Mouse (Mus musculus) liver, embryonic 14.5 days (tissue): Measurements from ENCODE around the gene 6030452D12Rik. TPM values are rescaled to one million over a fixed set of nuclear protein-coding genes. Genes with fewer than 3 reads are reported as not detected.

ENCODE experiments used
- ATAC-seq: fragments of 200-750 bp; cut with Nextera tagmentation; 2 replicates; pipeline ENCODE4 v1.8.0; 2017; ENCODE audit warnings: moderate number of reproducible peaks, mild to moderate bottlenecking, moderate library complexity; ENCODE audit not compliant: insufficient read depth
- DNase-seq, 3 experiments: peaks; one replicate each; pipeline ENCODE4 v3.0.0-alpha.2; 2012 to 2013; ENCODE audit warnings: low read depth in 3 of 3, low spot score in 3 of 3
- H3K27ac ChIP-seq: fragments of 300-500 bp; sonication (generic); 2 replicates; pipeline ENCODE4 v1.5.1; 2014; ENCODE audit warnings: moderate library complexity, mild to moderate bottlenecking, control low read depth, inconsistent platforms
- H3K27me3 ChIP-seq: fragments of 300-500 bp; sonication (generic); 2 replicates; pipeline ENCODE4 v1.6.1; 2014; ENCODE audit warnings: mild to moderate bottlenecking, low read length, moderate library complexity; ENCODE audit not compliant: control insufficient read depth, insufficient read depth
- H3K36me3 ChIP-seq: fragments of 300-500 bp; sonication (generic); replicated peaks from 2 replicates; pipeline ENCODE4 v1.6.1; 2014; ENCODE audit warnings: low read depth; ENCODE audit not compliant: control insufficient read depth, insufficient read depth
- H3K4me1 ChIP-seq, 2 experiments: fragments of 200-500 bp in 1 of 2; fragments of 300-500 bp in 1 of 2; sonication (generic) in 1 of 2; replicated peaks; 2 replicates each; pipeline ENCODE4 v1.6.1; 2012 to 2014; ENCODE audit warnings: antibody characterized with exemption in 1 of 2, inconsistent platforms in 1 of 2, low read length in 1 of 2; ENCODE audit not compliant: control insufficient read depth in 2 of 2, insufficient read depth in 2 of 2
- H3K4me2 ChIP-seq: fragments of 300-500 bp; sonication (generic); 2 replicates; pipeline ENCODE4 v1.6.1; 2014; ENCODE audit warnings: low read depth, mild to moderate bottlenecking, control low read depth, moderate library complexity
- H3K4me3 ChIP-seq, 2 experiments: fragments of 200-500 bp in 1 of 2; fragments of 300-500 bp in 1 of 2; sonication (generic) in 1 of 2; 2 replicates each; pipeline ENCODE4 v1.5.1; 2012 to 2014; ENCODE audit warnings: low read depth in 2 of 2, low read length in 2 of 2, mild to moderate bottlenecking in 2 of 2, control low read depth in 1 of 2, inconsistent platforms in 1 of 2, moderate library complexity in 1 of 2; ENCODE audit not compliant: insufficient read depth in 1 of 2
- H3K9ac ChIP-seq: fragments of 300-500 bp; sonication (generic); replicated peaks from 2 replicates; pipeline ENCODE4 v1.6.1; 2014; ENCODE audit warnings: mild to moderate bottlenecking, control low read depth, moderate library complexity
- H3K9me3 ChIP-seq: fragments of 300-500 bp; sonication (generic); 2 replicates; pipeline ENCODE4 v1.6.1; 2016; ENCODE audit warnings: low read length, mixed read lengths; ENCODE audit not compliant: control insufficient read depth
- CTCF ChIP-seq: IDR thresholded peaks from 2 replicates; pipeline ENCODE4 v1.5.1; 2016; ENCODE audit warnings: antibody characterized with exemption, low read depth, control low read depth
- EP300 ChIP-seq: IDR thresholded peaks from 2 replicates; pipeline ENCODE4 v1.6.1; 2016; ENCODE audit warnings: antibody characterized with exemption, low read depth
- WGBS: fragments of 180-500 bp; shearing (Covaris S2); extraction: QIAGEN DNeasy Blood & Tissue Kit; methylation state at CpG from one replicate; pipeline ENCODE4 v1.1.7; 2014; ENCODE audit not compliant: insufficient replicate concordance; 5-methylcytosine and 5-hydroxymethylcytosine counted together
- polyA plus RNA-seq, 2 experiments: library from polyadenylated mRNA; depleted of rRNA in 1 of 2; stranded (reverse) in 1 of 2; unstranded in 1 of 2; fragments of >200 nt; fragmentation: Nextera tagmentation in 1 of 2; extraction: Ambion mirVana in 1 of 2; gene quantifications; 2 replicates each; pipeline versions ENCODE4 v1.2.1 to v1.2.3; 2012 to 2014

Gene 6030452D12Rik
- polyA plus RNA-seq, 2 experiments: not detected

DNA sequence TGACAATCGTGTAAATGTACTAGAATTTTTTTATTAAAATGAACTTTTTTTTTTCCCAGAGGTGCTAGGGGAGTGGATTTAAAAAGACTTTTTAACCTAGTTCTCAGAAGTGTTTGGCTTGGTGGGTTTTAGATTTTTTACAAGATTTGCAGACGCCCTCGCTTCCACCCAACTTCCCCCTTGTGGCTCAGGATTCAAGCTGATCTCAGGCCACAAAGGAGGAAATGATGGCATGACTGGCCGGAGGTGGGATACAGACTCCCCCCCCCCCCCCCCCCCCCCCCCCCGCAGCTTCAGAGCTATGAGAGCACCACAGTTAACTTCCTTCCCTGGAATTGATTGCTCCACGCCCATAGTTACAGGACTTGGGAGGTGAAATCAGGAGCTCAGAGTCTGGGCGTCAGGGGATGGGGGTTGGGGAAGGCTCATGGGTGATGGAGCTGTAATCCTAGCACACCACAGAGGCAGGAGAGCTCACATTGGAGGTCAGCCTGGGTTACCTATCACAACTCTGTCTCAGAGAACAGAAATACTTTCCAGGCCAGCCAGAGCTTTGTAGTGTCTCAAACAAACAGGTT is 55.8 kb downstream of the 6030452D12Rik start:
- H3K4me3 ChIP-seq: no peak overlapping the region

More for the DNA sequence above, 55.8 kb downstream of the 6030452D12Rik start:
- Histone ChIP-seq H3K36me3 (no peaks in the 10 kb centered on the region), H3K9ac (no peak overlapping the region), H3K27me3 (no peaks in the 10 kb centered on the region), H3K9me3 (no peaks in the 10 kb centered on the region), H3K4me2 (no peak overlapping the region), H3K4me1 (no peaks in the 10 kb centered on the region; a peak in 1 of 4 replicates), H3K27ac (no peak overlapping the region)
- DNase-seq (no peak), ATAC-seq (no peak)
- TF ChIP-seq CTCF (no peak), EP300 (no peak)
- 12% methylated on average over 6 of the region's 7 CpGs for WGBS

Other genes with a start within 250 kb of the 6030452D12Rik start
- gene Smpd3, start 162.5 kb upstream of the 6030452D12Rik start, polyA plus RNA-seq (2012; rRNA removed): 0.22 and 0.34 TPM in 2 replicates
- gene Smpd3, start 162.5 kb upstream of the 6030452D12Rik start, polyA plus RNA-seq (2014; fragmentation: Nextera tagmentation; extraction: Ambion mirVana): 0.34 and 0.38 TPM in 2 replicates
- 1.2 and 1.9 TPM in 2 replicates for gene Zfp90, start 85.2 kb upstream of the 6030452D12Rik start, polyA plus RNA-seq (2012; rRNA removed)
- gene Zfp90, start 85.2 kb upstream of the 6030452D12Rik start, polyA plus RNA-seq (2014; fragmentation: Nextera tagmentation; extraction: Ambion mirVana): 1.9 and 2.4 TPM in 2 replicates
- 1.4 TPM in 2 replicates for gene Cdh3, start 10.4 kb downstream of the 6030452D12Rik start, polyA plus RNA-seq (2012; rRNA removed)
- 0.60 and 0.62 TPM in 2 replicates for gene Cdh3, start 10.4 kb downstream of the 6030452D12Rik start, polyA plus RNA-seq (2014; fragmentation: Nextera tagmentation; extraction: Ambion mirVana)
- 61.5 and 76.5 TPM in 2 replicates for gene Gm10073, start 72.9 kb downstream of the 6030452D12Rik start, polyA plus RNA-seq (2012; rRNA removed)
- gene Gm10073, start 72.9 kb downstream of the 6030452D12Rik start, polyA plus RNA-seq (2014; fragmentation: Nextera tagmentation; extraction: Ambion mirVana): 8.8 and 12.3 TPM in 2 replicates
- 9.6 and 11.4 TPM in 2 replicates for gene Cdh1, start 102.8 kb downstream of the 6030452D12Rik start, polyA plus RNA-seq (2012; rRNA removed)
- 13.7 and 14.8 TPM in 2 replicates for gene Cdh1, start 102.8 kb downstream of the 6030452D12Rik start, polyA plus RNA-seq (2014; fragmentation: Nextera tagmentation; extraction: Ambion mirVana)
- gene Tango6, start 182.5 kb downstream of the 6030452D12Rik start, polyA plus RNA-seq (2012; rRNA removed): 1.5 and 1.7 TPM in 2 replicates
- 2.4 and 2.6 TPM in 2 replicates for gene Tango6, start 182.5 kb downstream of the 6030452D12Rik start, polyA plus RNA-seq (2014; fragmentation: Nextera tagmentation; extraction: Ambion mirVana)